In the genomic region with DNA sequence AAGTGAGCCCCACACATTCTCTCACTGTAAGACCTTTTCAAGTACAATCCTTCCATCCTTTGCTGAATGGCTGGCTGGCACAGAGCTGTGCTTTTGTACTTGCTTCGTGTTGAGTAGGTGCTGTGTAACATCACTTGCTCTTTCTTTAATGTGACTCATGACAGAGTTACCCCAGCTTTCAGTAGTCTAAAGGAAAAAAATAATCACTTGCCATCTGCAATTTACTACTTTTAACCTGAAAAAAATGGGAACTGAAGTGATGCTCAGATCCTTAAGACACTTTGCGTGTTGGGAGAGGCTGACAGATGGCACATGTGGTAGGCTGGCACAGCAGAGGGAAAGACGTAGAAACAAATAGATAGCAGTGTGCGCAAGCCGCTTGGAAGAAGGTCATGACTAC, we compare ENCODE assay signal across 21 mouse cellular contexts.
DNase-seq lines count a peak whose midpoint lies in the region; ATAC-seq and TF ChIP-seq lines count a peak whose summit lies in the region.
"Had no signal": no experiment of that assay in that cellular context is flagged by ENCODE, and none has a peak within 500 bp of the region (broad histone marks: within the 10 kb centered on the region; RNA-seq: fewer than 3 reads in every experiment).

No protein-coding gene starts in this region.

- no peak for ATAC-seq in lung, postnatal 0 days
- ATAC-seq: hindbrain, postnatal 0 days had no signal

- no peaks in the 10 kb centered on the region for H3K9me3 ChIP-seq in lung, postnatal 0 days (ENCODE audit: low read length)
- H3K9me3 ChIP-seq: forebrain, embryonic 12.5 days; limb, embryonic 13.5 days; liver, embryonic 15.5 days; neural tube, embryonic 15.5 days had no signal

- DNase-seq in layer of hippocampus, adult 18-20 months (ENCODE audit: low spot score in 2 of 2): peak; percentile 27 to 62
- DNase-seq in layer of hippocampus, postnatal 10 days (ENCODE audit: low spot score in 2 of 2): no peak
- peak; percentile 30 to 31 for DNase-seq in cerebellum, postnatal 10 days
- peak; percentile 39 to 44 for DNase-seq in left cerebral cortex, adult 2 months (ENCODE audit: extremely low spot score in 1 of 2, low spot score in 2 of 2)
- peak; percentile 55 to 75 for DNase-seq in right cerebral cortex, postnatal 36 days (ENCODE audit: low spot score in 2 of 2)
- DNase-seq in lung, postnatal 0 days (ENCODE audit: low spot score): no peak
- no peak for DNase-seq in MN1 (ENCODE audit: low spot score)
- DNase-seq: adrenal gland, postnatal 10 days; embryo, embryonic 11 days; gastrocnemius, postnatal 14 days; kidney, adult 8-10 months; kidney, postnatal 36 days; lung, postnatal 36 days; thymus, adult 2 months had no signal

- H3K4me3 ChIP-seq in left cerebral cortex, adult 2 months: no peak overlapping the region
- H3K4me3 ChIP-seq in lung, postnatal 0 days (ENCODE audit: low read depth, low read length): no peak overlapping the region
- H3K4me3 ChIP-seq: forebrain, embryonic 12.5 days; limb, embryonic 13.5 days; liver, embryonic 15.5 days; neural tube, embryonic 15.5 days had no signal

- intact Hi-C loops in left cerebral cortex, adult 2 months (cut with DNase I): loop anchor here (1.0 kb wide), 3 partner anchors 21 to 80 kb away; no protein-coding TSS in a partner anchor

- no peak overlapping the region for H3K4me2 ChIP-seq in lung, postnatal 0 days (replicated peaks; ENCODE audit: low read depth, low read length)
- H3K4me2 ChIP-seq: forebrain, embryonic 12.5 days; limb, embryonic 13.5 days; liver, embryonic 15.5 days; midbrain, embryonic 11.5 days; neural tube, embryonic 15.5 days had no signal

- H3K27me3 ChIP-seq in lung, postnatal 0 days (replicated peaks; ENCODE audit: insufficient read depth, low read length): no peaks in the 10 kb centered on the region
- H3K27me3 ChIP-seq: forebrain, embryonic 12.5 days; limb, embryonic 13.5 days; liver, embryonic 15.5 days; neural tube, embryonic 15.5 days had no signal

- no peak overlapping the region for H3K9ac ChIP-seq in lung, postnatal 0 days (replicated peaks; ENCODE audit: low read depth)
- H3K9ac ChIP-seq: forebrain, embryonic 12.5 days; limb, embryonic 13.5 days; liver, embryonic 15.5 days; neural tube, embryonic 15.5 days had no signal

- TF ChIP-seq EP300 in lung, postnatal 0 days (IDR thresholded peaks at IDR 0.05): no peak

- H3K27ac ChIP-seq in left cerebral cortex, adult 2 months: no peak overlapping the region
- no peak overlapping the region for H3K27ac ChIP-seq in lung, postnatal 0 days (ENCODE audit: low read length)
- H3K27ac ChIP-seq: forebrain, embryonic 12.5 days; hindbrain, postnatal 0 days; limb, embryonic 13.5 days; liver, embryonic 15.5 days; neural tube, embryonic 15.5 days had no signal

- H3K36me3 ChIP-seq in lung, postnatal 0 days (ENCODE audit: insufficient read depth, low read length): no peaks in the 10 kb centered on the region
- H3K36me3 ChIP-seq: forebrain, embryonic 12.5 days; G1E; limb, embryonic 13.5 days; liver, embryonic 15.5 days; neural tube, embryonic 15.5 days had no signal

- H3K4me1 ChIP-seq in lung, postnatal 0 days (ENCODE audit: insufficient read depth, low read depth, low read length): no peaks in the 10 kb centered on the region
- H3K4me1 ChIP-seq: forebrain, embryonic 12.5 days; limb, embryonic 13.5 days; liver, embryonic 15.5 days; neural tube, embryonic 15.5 days had no signal

- WGBS in lung, postnatal 0 days: 87% methylated on average over 5 of the region's 5 CpGs

- TF ChIP-seq CTCF in left cerebral cortex, adult 2 months (IDR thresholded peaks at IDR 0.05): no peak
- no peak for TF ChIP-seq CTCF in lung, postnatal 0 days (IDR thresholded peaks at IDR 0.05)

Comparison
In these comparisons a context has a peak if more than half of its experiments do, and no peak if none do; other contexts are left out.
1. DNase-seq: peak in layer of hippocampus, adult 18-20 months (2 of 2), cerebellum, postnatal 10 days (2 of 2), left cerebral cortex, adult 2 months (2 of 2) and right cerebral cortex, postnatal 36 days (2 of 2); none in layer of hippocampus, postnatal 10 days (0 of 2), lung, postnatal 0 days (single experiment) and MN1 (single experiment).